Mouse (Mus musculus) kidney, embryonic 16.5 days (tissue): ENCODE measurements around the gene Dbndd1. TPM values are rescaled to one million over a fixed set of nuclear protein-coding genes. Genes with fewer than 3 reads are reported as not detected.
"Not testable (repeated sequence)": the region's sequence is repeated elsewhere in the genome, so short reads cannot be mapped to it uniquely, and the experiment has no call there.

Experiments used
- ATAC-seq: fragments of 200-750 bp; cut with Nextera tagmentation; 2 replicates; pipeline ENCODE4 v1.8.0; 2017; ENCODE audit warnings: moderate TSS enrichment; ENCODE audit not compliant: low FRiP score, low TSS enrichment
- H3K27ac ChIP-seq: fragments of 300-500 bp; sonication (generic); 2 replicates; pipeline ENCODE4 v1.5.1; 2014; ENCODE audit warnings: low read length
- H3K27me3 ChIP-seq: fragments of 300-500 bp; sonication (generic); 2 replicates; pipeline ENCODE4 v1.6.1; 2014; ENCODE audit warnings: low read length, control low read depth, mixed read lengths; ENCODE audit not compliant: insufficient read depth
- H3K36me3 ChIP-seq: fragments of 300-500 bp; sonication (generic); 2 replicates; pipeline ENCODE4 v1.6.1; 2014; ENCODE audit warnings: low read length, control low read depth, mixed read lengths; ENCODE audit not compliant: insufficient read depth
- H3K4me1 ChIP-seq: fragments of 300-500 bp; sonication (generic); 2 replicates; pipeline ENCODE4 v1.6.1; 2014; ENCODE audit warnings: low read length, control low read depth, mixed read lengths; ENCODE audit not compliant: insufficient read depth
- H3K4me2 ChIP-seq: fragments of 300-500 bp; sonication (generic); replicated peaks from 2 replicates; pipeline ENCODE4 v1.6.1; 2014; ENCODE audit warnings: low read depth, low read length
- H3K4me3 ChIP-seq: fragments of 300-500 bp; sonication (generic); 2 replicates; pipeline ENCODE4 v1.5.1; 2014; ENCODE audit warnings: mild to moderate bottlenecking, low read length
- H3K9ac ChIP-seq: fragments of 300-500 bp; sonication (generic); replicated peaks from 2 replicates; pipeline ENCODE4 v1.6.1; 2014; ENCODE audit warnings: low read length
- H3K9me3 ChIP-seq: fragments of 300-500 bp; sonication (generic); 2 replicates; pipeline ENCODE4 v1.6.1; 2016; ENCODE audit warnings: low read length, control low read depth
- WGBS: fragments of 180-500 bp; shearing (Covaris S2); extraction: QIAGEN DNeasy Blood & Tissue Kit; methylation state at CpG from one replicate; pipeline ENCODE4 v1.1.7; 2014; 5-methylcytosine and 5-hydroxymethylcytosine counted together
- polyA plus RNA-seq: library from polyadenylated mRNA; unstranded; fragments of >200 nt; fragmentation: Nextera tagmentation; extraction: Ambion mirVana; gene quantifications from 2 replicates; pipeline ENCODE4 v1.2.1, GENCODE M21; 2015

Gene Dbndd1
- 4.1 and 4.3 TPM in 2 replicates for polyA plus RNA-seq

DNA sequence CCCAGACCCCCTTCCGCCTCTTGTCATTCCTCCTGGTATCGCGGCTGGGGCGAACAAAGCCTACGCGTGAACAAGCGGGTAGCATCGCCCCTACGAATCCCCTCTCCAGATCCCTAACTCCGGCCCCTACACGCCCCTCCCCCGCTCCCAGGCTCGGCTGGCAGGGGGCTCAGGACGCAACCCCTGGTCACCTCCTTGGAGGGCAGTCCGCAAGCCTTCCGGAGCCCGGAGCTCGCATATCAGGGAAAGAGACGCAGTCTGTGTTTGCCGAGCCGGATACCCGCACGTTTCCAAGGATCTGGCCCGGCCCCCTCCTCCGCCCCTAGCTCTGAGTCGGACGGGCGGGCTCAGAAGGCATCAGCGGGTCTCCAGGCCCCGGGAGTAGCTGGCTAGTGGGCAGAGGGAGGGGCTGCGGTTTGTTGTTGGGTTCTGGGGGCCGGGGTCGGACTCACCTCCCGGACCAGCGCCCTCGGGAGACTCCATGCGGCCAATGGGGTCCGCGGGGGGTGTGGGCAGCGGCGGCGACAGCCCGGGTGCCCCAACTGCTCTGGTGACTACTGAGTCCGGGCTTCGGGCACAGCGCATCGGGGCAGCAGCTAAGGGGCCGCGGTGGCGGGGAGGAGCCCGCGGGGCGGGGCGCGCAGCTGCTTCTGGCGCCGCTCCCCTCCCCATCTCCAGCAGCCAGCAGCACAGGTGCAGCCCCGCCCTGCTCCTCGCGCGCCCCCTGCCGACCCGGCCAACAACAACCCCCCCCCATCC, at the start of gene Dbndd1:
TSS of gene Dbndd1 (minus strand) at position 683 of the 759 bp plus-strand sequence.
- Histone ChIP-seq H3K4me1 (peaks cover 20% of the 10 kb centered on the region), H3K36me3 (no peaks in the 10 kb centered on the region), H3K27ac (no peak within 1 kb of the TSS), H3K27me3 (peaks cover 36% of the 10 kb centered on the region), H3K4me3 (peak within 1 kb of the TSS; percentile 69), H3K4me2 (peak within 1 kb of the TSS; percentile 98), H3K9me3 (no peaks in the 10 kb centered on the region), H3K9ac (peak within 1 kb of the TSS; percentile 64)
- peak; percentile 54 for ATAC-seq
- under 1% methylated on average over 52 of the region's 63 CpGs for WGBS

DNA sequence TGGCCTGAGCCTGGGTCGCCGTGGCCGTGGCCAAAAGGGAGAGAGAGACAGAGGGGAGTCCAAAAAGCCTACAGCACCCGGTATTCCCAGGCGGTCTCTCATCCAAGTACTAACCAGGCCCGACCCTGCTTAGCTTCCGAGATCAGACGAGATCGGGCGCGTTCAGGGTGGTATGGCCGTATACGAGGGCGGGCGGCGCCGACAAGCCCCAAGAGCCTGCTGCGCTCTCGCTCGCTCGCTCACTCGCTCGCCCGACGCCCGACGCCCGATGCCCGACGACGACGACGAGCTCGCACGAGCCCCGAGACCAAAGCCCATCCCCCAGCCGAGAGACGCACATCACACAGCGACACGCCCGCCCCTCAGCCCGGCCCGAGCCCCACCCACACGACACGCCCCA, 49.0 kb upstream of the Dbndd1 start:
- H3K9ac ChIP-seq, H3K9me3 ChIP-seq, ATAC-seq, H3K36me3 ChIP-seq, H3K4me3 ChIP-seq, H3K4me1 ChIP-seq, H3K27ac ChIP-seq, H3K27me3 ChIP-seq, H3K4me2 ChIP-seq: not testable (repeated sequence)
- WGBS: no CpG with 5 or more reads among the region's 45 CpGs

DNA sequence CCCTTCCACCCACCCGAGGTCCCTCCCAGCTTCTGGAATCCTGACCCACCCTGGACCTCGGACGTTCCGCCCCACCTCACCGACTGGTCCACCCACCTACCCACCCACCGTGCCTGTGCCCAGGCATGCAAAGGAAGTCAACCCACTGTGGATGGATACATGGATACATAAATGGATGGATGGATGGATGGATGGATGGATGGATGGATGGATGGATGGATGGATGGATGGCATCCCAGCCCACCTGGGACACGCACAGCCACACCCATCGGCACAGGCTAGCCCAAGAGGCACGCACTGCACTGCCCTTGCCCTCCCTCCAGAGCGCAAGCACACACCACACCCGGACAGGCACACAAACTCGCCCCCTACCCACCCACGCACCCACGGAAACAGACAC, 22.4 kb upstream of the Dbndd1 start:
- H3K4me1 ChIP-seq, H3K4me2 ChIP-seq, ATAC-seq, H3K27ac ChIP-seq, H3K4me3 ChIP-seq, H3K9ac ChIP-seq, H3K9me3 ChIP-seq, H3K27me3 ChIP-seq: not testable (repeated sequence)
- 63% methylated on average over 5 of the region's 14 CpGs for WGBS
- H3K36me3 ChIP-seq: peaks cover 29% of the 10 kb centered on the region

DNA sequence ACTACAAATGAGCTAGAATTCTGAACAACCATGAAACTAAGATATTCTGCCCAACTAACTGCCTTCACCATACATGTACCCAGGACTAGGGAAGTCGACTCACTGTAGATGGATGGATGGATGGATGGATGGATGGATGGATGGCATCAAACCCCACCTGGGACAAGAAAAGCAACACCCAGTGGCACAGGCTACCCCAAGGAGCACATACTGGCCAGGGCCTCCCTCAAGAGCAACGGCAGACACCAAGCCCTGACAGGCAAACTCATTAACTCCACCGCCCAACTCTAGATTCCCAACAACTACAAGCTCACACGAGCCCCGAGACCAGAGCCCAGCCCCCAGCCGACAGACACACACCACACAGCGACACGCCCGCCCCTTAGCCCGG, 21.7 kb upstream of the Dbndd1 start:
- Histone ChIP-seq H3K4me3 (no peak overlapping the region), H3K36me3 (peaks cover 32% of the 10 kb centered on the region), H3K9ac (no peak overlapping the region), H3K27me3 (peaks cover 4% of the 10 kb centered on the region; the same call in 1 of the 2 replicates), H3K4me1 (no peaks in the 10 kb centered on the region), H3K9me3 (no peaks in the 10 kb centered on the region), H3K27ac (no peak overlapping the region), H3K4me2 (no peak overlapping the region)
- 30% methylated on average over 8 of the region's 10 CpGs for WGBS
- ATAC-seq: no peak; the same call in 1 of the 2 replicates

DNA sequence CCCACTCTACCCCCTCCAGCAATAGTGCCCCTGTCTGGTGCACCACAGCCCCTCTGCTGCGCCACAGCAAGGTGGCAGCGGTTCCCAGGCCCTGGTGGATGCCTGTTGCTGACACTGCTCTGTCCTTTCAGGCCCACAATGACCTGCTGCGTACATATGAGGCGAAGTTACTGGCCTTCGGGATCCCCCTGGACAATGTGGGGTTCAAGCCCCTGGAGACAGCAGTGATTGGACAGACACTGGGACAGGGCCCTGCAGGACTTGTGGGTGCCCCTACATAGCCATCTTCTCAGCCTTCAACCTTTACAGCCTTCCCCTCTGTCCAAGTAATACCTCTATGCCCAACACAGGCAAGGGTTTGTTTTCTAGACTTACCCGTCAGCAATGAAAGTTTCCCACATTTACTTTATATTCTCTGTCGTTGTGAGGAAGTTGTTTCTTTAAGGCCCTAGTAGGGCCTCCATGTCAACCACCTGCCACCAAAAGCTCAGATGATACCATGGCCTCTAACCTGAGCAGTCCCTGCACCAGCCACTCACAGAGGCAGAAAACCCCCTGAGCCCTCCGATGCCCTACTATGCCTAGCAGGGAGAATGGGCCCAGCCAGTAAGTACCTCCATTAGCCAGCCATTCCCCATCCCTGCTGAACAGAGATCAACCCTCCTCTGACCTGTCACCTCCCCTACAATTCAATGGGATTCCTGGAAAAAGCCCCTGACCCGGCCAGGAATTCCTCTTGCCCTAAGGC, 21.2 kb upstream of the Dbndd1 start:
- Histone ChIP-seq H3K4me2 (no peak overlapping the region), H3K9ac (no peak overlapping the region), H3K4me1 (no peaks in the 10 kb centered on the region), H3K4me3 (no peak overlapping the region), H3K27ac (no peak overlapping the region), H3K27me3 (peaks cover 4% of the 10 kb centered on the region; the same call in 1 of the 2 replicates), H3K36me3 (peaks cover 38% of the 10 kb centered on the region), H3K9me3 (no peaks in the 10 kb centered on the region)
- ATAC-seq: no peak; the same call in 1 of the 2 replicates
- WGBS: 87% methylated on average over 9 of the region's 9 CpGs

DNA sequence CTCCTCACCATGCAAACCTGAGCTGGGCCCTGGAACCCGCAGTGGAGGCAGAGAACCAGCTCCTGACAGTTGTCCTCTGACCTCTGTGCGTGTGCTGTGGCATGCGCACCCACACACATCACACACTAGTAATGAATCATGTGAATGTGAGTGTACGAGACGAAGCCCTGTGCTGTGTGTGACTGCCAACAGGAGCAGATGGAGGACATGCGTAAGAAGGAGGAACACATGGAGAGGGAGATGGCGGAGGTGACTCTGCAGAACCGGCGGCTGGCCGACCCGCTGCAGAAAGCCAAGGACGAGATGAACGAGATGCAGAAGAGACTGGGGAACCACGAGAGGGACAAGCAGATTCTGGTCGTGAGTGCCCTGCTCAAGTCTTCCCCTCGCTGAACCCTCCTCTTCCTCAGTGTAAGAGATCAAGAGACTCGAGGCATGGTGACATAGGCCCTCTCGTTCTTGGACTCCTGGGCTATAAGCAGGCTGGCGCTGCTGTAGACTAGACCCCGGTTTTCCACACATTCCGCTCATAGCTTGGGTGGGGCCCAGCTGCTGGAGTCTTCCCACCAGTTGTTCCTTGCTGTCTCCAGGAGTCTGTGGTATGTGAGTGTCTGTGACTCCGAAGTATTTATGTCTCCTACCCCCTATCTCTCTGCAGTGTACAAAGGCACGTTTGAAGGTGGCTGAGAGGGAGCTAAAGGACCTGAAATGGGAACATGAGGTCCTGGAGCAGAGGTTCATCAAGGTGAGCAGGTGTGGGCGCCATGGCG, 12.6 kb upstream of the Dbndd1 start:
- no peak for ATAC-seq
- no peaks in the 10 kb centered on the region for H3K27me3 ChIP-seq
- no peak overlapping the region for H3K27ac ChIP-seq
- 89% methylated on average over 25 of the region's 25 CpGs for WGBS
- H3K9ac ChIP-seq: no peak overlapping the region
- no peaks in the 10 kb centered on the region for H3K4me1 ChIP-seq
- no peak overlapping the region for H3K4me3 ChIP-seq
- no peak overlapping the region for H3K4me2 ChIP-seq
- no peaks in the 10 kb centered on the region for H3K9me3 ChIP-seq
- peaks cover 84% of the 10 kb centered on the region for H3K36me3 ChIP-seq

DNA sequence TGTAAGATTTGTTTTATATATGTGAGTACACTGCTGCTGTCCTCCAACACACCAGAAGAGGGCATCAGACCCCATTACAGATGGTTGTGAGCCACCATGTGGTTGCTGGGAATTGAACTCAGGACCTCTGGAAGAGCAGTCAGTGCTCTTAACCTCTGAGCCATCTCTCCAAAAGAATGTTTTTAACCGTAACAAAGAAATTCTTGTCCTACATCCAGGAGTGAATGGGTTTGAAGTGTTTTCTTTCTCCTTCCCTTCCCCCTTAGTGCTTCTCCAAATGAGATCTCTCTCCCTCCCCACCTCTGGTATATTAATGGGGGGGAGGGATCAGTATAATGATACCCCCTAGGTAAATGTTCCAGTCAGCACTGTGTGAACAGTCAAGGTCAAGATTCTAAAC, 4.8 kb upstream of the Dbndd1 start:
- peaks cover 14% of the 10 kb centered on the region for H3K4me1 ChIP-seq
- not testable (repeated sequence) for H3K9ac ChIP-seq, ATAC-seq, H3K9me3 ChIP-seq, H3K27ac ChIP-seq, H3K4me2 ChIP-seq, H3K4me3 ChIP-seq
- H3K36me3 ChIP-seq: peaks cover 40% of the 10 kb centered on the region
- peaks cover 15% of the 10 kb centered on the region for H3K27me3 ChIP-seq
- WGBS: 88% methylated on average over 1 of the region's 1 CpGs

DNA sequence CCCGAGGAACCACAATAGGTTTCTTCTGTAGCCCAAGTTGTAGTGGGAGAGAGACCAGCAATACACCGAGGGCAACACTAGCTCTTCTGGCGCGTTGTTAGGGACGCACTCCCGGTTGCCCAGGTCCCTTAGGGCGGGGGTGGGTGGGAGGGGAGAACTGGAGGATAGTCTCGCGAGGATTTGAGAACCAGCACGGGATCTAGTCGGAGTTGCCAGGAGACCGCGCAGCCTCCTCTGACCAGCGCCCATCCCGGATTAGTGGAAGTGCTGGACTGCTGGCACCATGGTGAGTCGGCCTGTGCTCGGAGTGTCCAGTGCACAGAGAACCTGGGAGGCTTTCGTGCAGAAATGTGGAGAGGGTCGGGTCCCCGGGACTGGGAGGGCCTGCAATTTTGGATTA, 3.4 kb upstream of the Dbndd1 start, which contains the start of gene Gas8:
TSS of gene Gas8 (plus strand) at position 168 of the 400 bp plus-strand sequence.
- under 1% methylated on average over 20 of the region's 20 CpGs for WGBS
- no peaks in the 10 kb centered on the region for H3K9me3 ChIP-seq
- H3K9ac ChIP-seq: peak within 1 kb of the TSS; percentile 86
- peak; percentile 92 for ATAC-seq
- peaks cover 28% of the 10 kb centered on the region for H3K36me3 ChIP-seq
- H3K4me2 ChIP-seq: peak within 1 kb of the TSS; percentile 87
- peak within 1 kb of the TSS; percentile 92 for H3K4me3 ChIP-seq
- H3K4me1 ChIP-seq: peaks cover 20% of the 10 kb centered on the region
- H3K27me3 ChIP-seq: peaks cover 23% of the 10 kb centered on the region
- H3K27ac ChIP-seq: no peak within 1 kb of the TSS

DNA sequence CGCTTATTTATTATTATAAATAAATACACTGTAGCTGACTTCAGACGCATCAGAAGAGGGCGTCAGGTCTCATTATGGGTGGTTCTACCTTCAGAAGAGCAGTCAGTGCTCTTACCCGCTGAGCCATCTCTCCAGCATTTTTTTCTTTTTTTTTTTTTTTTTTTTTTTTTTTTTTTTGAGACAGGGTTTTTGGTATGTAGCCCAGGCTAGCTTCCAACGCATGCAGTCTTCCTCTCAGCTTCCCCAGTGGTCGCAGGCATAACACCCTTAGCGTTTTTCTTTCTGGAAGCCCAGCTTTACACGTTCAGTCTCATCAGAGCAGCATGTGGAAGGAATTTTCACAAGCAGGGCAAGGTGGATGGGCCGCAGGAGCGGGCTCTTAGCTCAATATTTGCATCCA, 2.9 kb upstream of the Dbndd1 start:
- Histone ChIP-seq H3K27ac (no peak overlapping the region), H3K9ac (0 out of 2 replicates have a peak overlapping the region, but pooled peaks have one; percentile 22), H3K27me3 (peaks cover 28% of the 10 kb centered on the region), H3K9me3 (no peaks in the 10 kb centered on the region), H3K4me1 (peaks cover 20% of the 10 kb centered on the region), H3K36me3 (peaks cover 23% of the 10 kb centered on the region), H3K4me2 (peak overlapping the region; percentile 87), H3K4me3 (peak overlapping the region; percentile 92)
- no peak for ATAC-seq
- WGBS: 34% methylated on average over 10 of the region's 10 CpGs
